Mouse (Mus musculus): ENCODE results near the gene Nfib.
A peak's percentile ranks its signal among the peaks of the same experiment; 100 is the strongest.

The Nfib gene

GRCm38 (mm10) chr4:82587146-82587870 is 118.2 kb downstream of the Nfib start:
- DNase-seq = no peak

- no peak for DNase-seq
Observed at GRCm38 (mm10) chr4:82586637-82587036, 118.9 kb downstream of the Nfib start.

- DNase-seq = no peak
Observed at GRCm38 (mm10) chr4:82585536-82585935, 120.0 kb downstream of the Nfib start.

- no peak for DNase-seq
Observed at GRCm38 (mm10) chr4:82585056-82585455, 120.5 kb downstream of the Nfib start.

- DNase-seq = no peak
Observed at GRCm38 (mm10) chr4:82584548-82584947, 121.0 kb downstream of the Nfib start.

GRCm38 (mm10) chr4:82573291-82573605 is 132.3 kb downstream of the Nfib start:
- DNase-seq = no peak

- peak; percentile 64 for DNase-seq
Observed at GRCm38 (mm10) chr4:82572410-82573290, 132.9 kb downstream of the Nfib start.

GRCm38 (mm10) chr4:82558816-82559215 is 146.7 kb downstream of the Nfib start:
- DNase-seq = no peak

- DNase-seq = no peak
Observed at GRCm38 (mm10) chr4:82555673-82556171, 149.8 kb downstream of the Nfib start.

- DNase-seq = no peak
Observed at GRCm38 (mm10) chr4:82553658-82554057, 151.9 kb downstream of the Nfib start.

- no peak for DNase-seq
Observed at GRCm38 (mm10) chr4:82552238-82552637, 153.3 kb downstream of the Nfib start.

GRCm38 (mm10) chr4:82549762-82550380 is 155.7 kb downstream of the Nfib start:
- no peak for DNase-seq

- no peak for DNase-seq
Observed at GRCm38 (mm10) chr4:82548247-82548646, 157.3 kb downstream of the Nfib start.

- no peak for DNase-seq
Observed at GRCm38 (mm10) chr4:82543936-82544335, 161.6 kb downstream of the Nfib start.

GRCm38 (mm10) chr4:82543398-82543740 is 162.2 kb downstream of the Nfib start:
- DNase-seq = no peak

- no peak for DNase-seq
Observed at GRCm38 (mm10) chr4:82542656-82543397, 162.7 kb downstream of the Nfib start.

GRCm38 (mm10) chr4:82541894-82542510 is 163.5 kb downstream of the Nfib start:
- peak; percentile 67 for DNase-seq

- no peak for DNase-seq
Observed at GRCm38 (mm10) chr4:82540466-82540990, 165.0 kb downstream of the Nfib start.

GRCm38 (mm10) chr4:82540048-82540410 is 165.5 kb downstream of the Nfib start:
- DNase-seq = no peak

GRCm38 (mm10) chr4:82539406-82540047 is 166.0 kb downstream of the Nfib start:
- DNase-seq = no peak

- no peak for DNase-seq
Observed at GRCm38 (mm10) chr4:82538815-82539214, 166.7 kb downstream of the Nfib start.
